Mouse (Mus musculus): ENCODE data around the gene Fndc3c1. TPM values are rescaled to one million over a fixed set of nuclear protein-coding genes. Genes with fewer than 3 reads are reported as not detected.
A peak's percentile ranks its signal among the peaks of the same experiment; 100 is the strongest.
"Not testable (repeated sequence)": the region's sequence is repeated elsewhere in the genome, so short reads cannot be mapped to it uniquely, and the experiment has no call there.

Fndc3c1 gene
- polyA plus RNA-seq (2015; fragmentation: Nextera tagmentation; extraction: Ambion mirVana): 18.1 and 20.0 TPM in 2 replicates

DNA sequence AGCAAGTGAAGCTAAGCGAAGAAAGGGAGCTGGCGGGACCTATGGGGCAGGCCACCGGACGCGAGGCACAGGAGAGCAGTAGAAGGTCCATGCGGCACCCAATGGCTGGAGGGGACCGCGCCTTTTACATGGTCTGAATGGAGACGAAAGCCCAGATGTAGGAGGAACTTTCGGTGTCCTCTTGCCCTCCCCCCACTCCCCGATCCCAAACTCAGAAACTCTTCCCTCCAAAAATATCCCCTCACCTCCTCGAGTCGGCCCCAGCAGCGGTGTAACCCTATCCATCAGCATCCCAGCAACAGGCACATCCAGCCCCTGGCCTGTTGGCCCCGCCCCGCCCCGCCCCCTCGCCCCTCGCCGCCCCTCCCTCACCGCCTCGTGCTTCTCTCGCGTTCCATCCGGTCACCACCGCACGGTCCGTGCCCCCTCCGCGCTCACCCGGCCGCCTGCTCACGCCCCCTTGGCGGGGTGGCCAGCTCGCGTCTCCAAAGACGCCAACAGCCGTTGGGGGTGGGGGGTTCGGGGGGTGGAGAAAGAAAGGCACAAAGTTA is at the start of gene Fndc3c1:
Fndc3c1 (minus strand) TSS at position 301 of the 551 bp plus-strand sequence.
- H3K4me3 ChIP-seq: peak within 1 kb of the TSS; percentile 48
- H3K36me3 ChIP-seq: no peaks in the 10 kb centered on the region
- H3K4me2 ChIP-seq (replicated peaks): peak within 1 kb of the TSS; percentile 67
- peak within 1 kb of the TSS; percentile 57 for H3K9ac ChIP-seq
- peaks cover 30% of the 10 kb centered on the region for H3K27me3 ChIP-seq
- H3K9me3 ChIP-seq: no peaks in the 10 kb centered on the region
- peak; percentile 96 for ATAC-seq (ENCODE audit: low FRiP score, low read depth)
- H3K27ac ChIP-seq: no peak within 1 kb of the TSS
- no peaks in the 10 kb centered on the region for H3K4me1 ChIP-seq
- 22% methylated on average over 21 of the region's 39 CpGs for WGBS

DNA sequence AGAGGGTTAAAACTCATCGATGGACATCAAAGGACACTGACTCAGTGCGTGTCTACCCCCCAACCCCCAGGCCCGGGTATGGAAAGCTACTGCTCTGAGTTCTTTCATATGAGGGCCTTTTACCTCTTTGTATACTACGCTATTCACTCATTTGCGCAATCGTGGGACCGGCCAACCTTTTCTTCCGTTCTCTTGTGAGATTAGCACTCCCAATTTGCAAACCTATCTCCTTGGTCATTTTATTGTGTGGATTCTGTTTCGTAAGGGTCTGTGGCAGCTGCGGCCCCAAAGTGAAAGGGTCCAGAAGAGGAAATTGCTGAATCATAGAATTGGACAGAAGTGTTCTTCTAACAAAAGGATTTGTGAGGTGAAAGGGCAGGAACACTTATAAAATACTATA is 1.2 kb upstream of the Fndc3c1 start:
- peaks cover 30% of the 10 kb centered on the region for H3K27me3 ChIP-seq
- H3K4me1 ChIP-seq: no peaks in the 10 kb centered on the region
- WGBS: 36% methylated on average over 10 of the region's 10 CpGs
- no peak overlapping the region for H3K9ac ChIP-seq
- ATAC-seq (ENCODE audit: low FRiP score, low read depth): no peak
- H3K4me3 ChIP-seq: no peak overlapping the region
- peak overlapping the region; percentile 67 for H3K4me2 ChIP-seq (replicated peaks)
- H3K9me3 ChIP-seq: no peaks in the 10 kb centered on the region
- no peaks in the 10 kb centered on the region for H3K36me3 ChIP-seq
- H3K27ac ChIP-seq: no peak overlapping the region

DNA sequence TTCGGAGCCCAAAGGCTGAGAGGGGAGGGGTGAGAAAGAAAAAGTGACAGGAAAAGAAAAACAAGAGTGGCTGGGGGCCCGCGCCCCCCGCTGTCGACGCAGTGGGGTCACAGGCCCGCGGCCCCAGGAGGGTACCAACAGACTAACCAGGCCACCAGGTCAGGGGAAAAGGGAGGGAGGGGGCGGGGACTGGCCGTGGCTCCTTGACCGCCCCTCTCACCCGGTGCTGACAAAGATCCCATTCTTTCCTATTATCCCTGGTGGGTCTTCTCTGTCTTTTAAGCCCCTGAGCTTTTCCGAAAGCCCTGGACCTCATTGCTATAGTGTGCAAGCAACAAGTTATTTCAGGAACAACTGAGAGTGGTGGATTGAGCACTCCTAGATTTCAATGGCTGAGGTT is 470 bp upstream of the Fndc3c1 start:
- peak overlapping the region; percentile 48 for H3K4me3 ChIP-seq
- ATAC-seq (ENCODE audit: low FRiP score, low read depth): no peak
- H3K27ac ChIP-seq: no peak overlapping the region
- H3K4me1 ChIP-seq: no peaks in the 10 kb centered on the region
- H3K9ac ChIP-seq: peak overlapping the region; percentile 31; the same call in 1 of the 2 replicates
- H3K27me3 ChIP-seq: peaks cover 30% of the 10 kb centered on the region
- H3K9me3 ChIP-seq: no peaks in the 10 kb centered on the region
- WGBS: 24% methylated on average over 10 of the region's 13 CpGs
- peak overlapping the region; percentile 67 for H3K4me2 ChIP-seq (replicated peaks)
- H3K36me3 ChIP-seq: no peaks in the 10 kb centered on the region

DNA sequence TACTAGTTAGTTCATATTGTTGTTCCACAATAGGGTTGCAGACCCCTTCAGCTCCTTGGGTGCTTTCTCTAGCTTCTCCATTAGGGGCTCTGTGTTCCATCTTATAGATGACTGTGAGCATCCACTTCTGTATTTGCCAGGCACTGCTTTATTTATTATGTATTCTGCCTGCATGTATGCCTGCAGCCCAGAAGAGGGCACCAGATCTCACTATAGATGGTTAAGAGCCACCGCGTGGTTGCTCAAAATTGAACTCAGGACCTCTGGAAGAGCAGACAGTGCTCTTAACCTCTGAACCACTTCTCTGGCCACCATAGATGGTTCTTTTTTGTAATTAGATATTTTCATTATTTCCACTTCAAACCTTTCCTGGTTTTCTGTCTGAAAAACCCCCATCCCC is 5.3 kb downstream of the Fndc3c1 start:
- not testable (repeated sequence) for H3K27me3 ChIP-seq; H3K4me1 ChIP-seq; H3K27ac ChIP-seq; H3K36me3 ChIP-seq; H3K9ac ChIP-seq; H3K4me3 ChIP-seq; H3K4me2 ChIP-seq (replicated peaks); H3K9me3 ChIP-seq; ATAC-seq (ENCODE audit: low FRiP score, low read depth)
- 55% methylated on average over 2 of the region's 2 CpGs for WGBS

DNA sequence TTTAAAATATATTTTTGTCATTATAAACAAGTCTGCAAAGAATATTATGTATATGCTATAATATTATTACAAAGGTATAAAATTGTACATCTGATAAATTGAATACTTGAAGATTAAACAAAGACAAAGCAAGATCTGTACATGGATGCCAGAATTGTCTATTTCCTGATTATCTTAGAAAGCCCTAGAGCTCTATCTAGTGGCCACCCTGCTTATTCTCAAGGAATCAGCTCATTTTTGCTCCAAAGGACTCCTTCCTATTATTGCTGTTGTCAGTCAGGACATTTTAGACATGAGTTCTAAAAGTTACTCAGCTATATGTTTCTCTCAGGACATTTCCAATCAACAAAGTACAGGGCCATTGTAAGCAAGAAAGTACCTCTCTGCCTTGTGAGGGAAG is 99.9 kb downstream of the Fndc3c1 start:
- no peak overlapping the region for H3K4me2 ChIP-seq (replicated peaks)
- ATAC-seq (ENCODE audit: low FRiP score, low read depth): no peak
- no peaks in the 10 kb centered on the region for H3K9me3 ChIP-seq
- H3K27me3 ChIP-seq: no peaks in the 10 kb centered on the region
- no peaks in the 10 kb centered on the region for H3K36me3 ChIP-seq
- no peak overlapping the region for H3K27ac ChIP-seq
- no peak overlapping the region for H3K9ac ChIP-seq
- no peaks in the 10 kb centered on the region for H3K4me1 ChIP-seq
- H3K4me3 ChIP-seq: no peak overlapping the region

DNA sequence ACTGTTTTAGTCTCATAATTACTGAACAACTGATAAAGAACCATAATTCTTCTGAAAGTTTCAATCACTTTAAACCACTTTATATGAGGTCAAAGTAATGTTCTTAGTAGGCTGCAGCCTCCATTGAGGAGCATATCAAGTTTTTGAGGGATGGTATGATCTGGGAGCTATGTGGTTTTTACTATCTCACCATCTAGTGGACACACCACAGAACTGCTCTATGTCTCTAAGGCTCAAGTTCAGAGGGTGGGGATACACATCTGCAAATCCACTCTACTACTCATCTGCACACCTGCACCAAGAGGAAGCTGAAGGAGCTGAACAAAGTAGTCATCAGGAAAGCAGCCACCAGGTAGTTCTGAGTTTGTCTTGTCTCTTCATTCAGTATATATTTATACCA is 104.6 kb downstream of the Fndc3c1 start:
- no peak overlapping the region for H3K27ac ChIP-seq
- no peak overlapping the region for H3K4me2 ChIP-seq (replicated peaks)
- no peak overlapping the region for H3K4me3 ChIP-seq
- no peak for ATAC-seq (ENCODE audit: low FRiP score, low read depth)
- no peaks in the 10 kb centered on the region for H3K36me3 ChIP-seq
- no peaks in the 10 kb centered on the region for H3K4me1 ChIP-seq
- no peaks in the 10 kb centered on the region for H3K9me3 ChIP-seq
- H3K27me3 ChIP-seq: no peaks in the 10 kb centered on the region
- H3K9ac ChIP-seq: no peak overlapping the region

Small RNA genes lying within 50 kb of the gene (microRNA-seq; reads per million reads assigned to microRNA genes)
- not detected for gene Gm27428

Other genes starting within 250 kb of the Fndc3c1 start
- not detected in 2 replicates for gene Fnd3c2, start 230.0 kb downstream of the Fndc3c1 start, polyA plus RNA-seq (2015; fragmentation: Nextera tagmentation; extraction: Ambion mirVana)
- gene Gm5127, start 97.8 kb upstream of the Fndc3c1 start, polyA plus RNA-seq (2015; fragmentation: Nextera tagmentation; extraction: Ambion mirVana): 0.10 and 0.18 TPM in 2 replicates
- 1.3 and 1.9 TPM in 2 replicates for gene Cysltr1, start 118.3 kb upstream of the Fndc3c1 start, polyA plus RNA-seq (2015; fragmentation: Nextera tagmentation; extraction: Ambion mirVana)